Mouse (Mus musculus) gastrocnemius, postnatal 4 days (tissue): Measurements from ENCODE around the gene E4f1. TPM values are rescaled to one million over a fixed set of nuclear protein-coding genes. Genes with fewer than 3 reads are reported as not detected.
A peak's percentile ranks its signal among the peaks of the same experiment; 100 is the strongest.
"Not testable (repeated sequence)": the region's sequence is repeated elsewhere in the genome, so short reads cannot be mapped to it uniquely, and the experiment has no call there.

ENCODE experiments used
- DNase-seq, 2 experiments: peaks; one replicate each; pipeline ENCODE4 v3.0.0; 2021 to 2022; ENCODE audit warnings: low spot score in 2 of 2, mixed read lengths in 2 of 2
- total RNA-seq, 2 experiments: library from RNA; stranded (reverse); gene quantifications; 2 replicates each; pipeline ENCODE4 v1.2.3; 2021

E4f1 gene
- total RNA-seq, 2 experiments from 2014 or later, result 18.0 to 20.7 TPM

DNA sequence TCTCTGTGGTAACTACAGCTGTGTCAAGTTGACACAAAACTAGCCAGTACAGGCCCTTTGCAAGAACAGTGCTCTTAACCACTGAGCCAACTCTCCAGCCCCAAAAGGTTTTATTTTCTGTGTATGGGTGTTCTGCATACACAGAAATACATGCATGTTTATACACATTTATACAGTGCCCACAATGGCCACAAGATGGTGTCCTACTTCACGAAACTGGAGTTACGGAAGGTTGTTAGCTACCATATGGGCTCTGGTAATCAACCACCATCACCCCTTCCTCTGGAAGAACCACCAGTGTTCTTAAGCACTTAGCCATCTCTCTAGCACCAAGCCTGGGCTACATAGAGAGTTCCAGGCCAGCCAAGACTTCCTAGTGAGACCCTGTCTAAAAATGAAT is 8.5 kb downstream of the E4f1 start:
- no peak for DNase-seq

DNA sequence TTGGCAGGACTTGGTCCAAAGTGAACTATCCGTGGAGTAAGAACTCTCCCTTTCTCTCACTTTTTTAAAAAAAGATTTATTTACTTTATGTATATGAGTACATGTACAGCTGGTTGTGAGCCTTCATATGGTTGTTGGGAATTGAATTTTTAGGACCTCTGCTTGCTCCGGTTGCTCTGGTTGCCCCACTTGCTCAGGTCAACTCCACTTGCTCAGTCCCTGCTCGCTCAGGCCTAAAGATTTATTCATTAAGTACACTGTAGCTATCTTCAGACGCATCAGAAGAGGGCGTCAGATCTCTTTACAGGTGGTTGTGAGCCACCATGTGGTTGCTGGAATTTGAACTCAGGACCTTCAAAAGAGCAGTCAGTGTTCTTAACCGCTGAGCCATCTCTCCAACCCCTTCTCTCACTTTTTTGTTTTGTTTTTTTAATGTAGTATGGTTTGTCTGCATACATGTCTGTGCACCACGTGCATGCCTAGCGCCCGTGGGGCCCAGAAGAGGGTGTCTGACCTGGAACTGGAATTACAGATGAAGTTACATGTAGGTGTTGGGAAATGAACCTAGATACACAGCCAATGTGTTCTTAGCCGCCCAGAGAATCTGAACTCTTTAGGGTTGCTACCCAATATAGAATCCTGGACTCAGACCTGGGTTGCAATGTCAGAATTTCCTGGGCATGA is 14.4 kb downstream of the E4f1 start:
- DNase-seq, result not testable (repeated sequence)

DNA sequence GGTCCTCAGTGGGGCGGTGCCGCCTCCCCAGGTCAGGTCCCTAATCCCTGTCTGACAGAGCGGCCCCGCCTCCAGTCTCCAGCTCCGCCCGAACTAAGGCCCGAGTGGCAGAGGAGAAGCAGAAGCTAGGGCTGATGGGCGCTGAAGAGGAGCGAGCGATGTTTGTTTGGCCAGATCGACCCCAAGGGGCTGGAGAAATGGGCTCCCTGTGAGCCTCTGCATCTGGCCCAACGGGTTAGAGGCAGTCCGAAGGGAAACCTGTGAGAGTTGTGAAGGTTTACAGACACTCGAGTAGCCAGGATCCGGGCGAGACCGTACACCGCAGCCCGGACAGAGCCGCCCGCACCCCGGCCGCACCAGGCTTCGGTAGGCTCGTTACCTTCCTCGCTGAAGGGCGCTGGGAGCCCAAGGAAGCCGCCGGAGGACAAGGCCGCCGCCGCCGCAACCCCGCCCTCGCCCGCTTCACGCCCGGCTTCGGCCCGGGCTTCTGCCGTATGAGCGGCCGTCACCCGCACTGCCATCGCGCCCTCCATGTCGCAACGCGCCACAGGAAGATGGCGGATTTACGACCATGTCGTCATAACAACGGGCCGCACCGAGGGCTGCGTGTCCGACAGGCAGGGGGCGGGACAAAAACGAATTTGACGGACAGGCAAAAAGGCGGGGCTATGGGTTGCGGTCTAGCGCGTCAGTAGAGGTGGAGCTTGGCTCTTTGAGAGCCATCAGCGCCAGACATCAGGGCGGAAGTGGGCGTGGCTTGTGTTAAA is 15.2 kb downstream of the E4f1 start:
- DNase-seq, result peak; percentile 95 to 99

DNA sequence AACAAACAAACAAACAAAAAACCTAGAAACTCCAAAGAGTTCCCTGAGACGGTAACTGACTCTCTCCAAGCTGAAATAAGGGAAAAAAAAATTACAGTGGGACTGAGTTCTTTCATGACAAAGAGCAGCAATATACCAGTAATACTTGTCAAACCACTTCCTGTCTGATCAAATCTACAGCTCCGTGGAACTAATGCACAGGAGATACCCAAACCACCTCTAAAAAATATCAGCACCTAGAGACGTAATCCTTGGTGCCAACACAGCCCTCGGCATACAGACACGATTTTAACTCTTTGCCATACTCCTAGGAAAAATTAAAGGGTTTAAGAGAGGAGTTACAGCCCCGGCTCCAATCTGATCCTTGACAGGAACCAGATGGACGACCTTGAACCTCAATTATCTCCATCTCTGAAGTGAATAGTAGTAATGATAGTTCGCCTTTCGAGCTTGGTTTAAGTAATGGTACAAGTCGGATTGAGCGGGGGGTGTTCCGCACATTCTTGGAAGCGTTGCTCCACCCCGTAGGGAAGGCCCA is 15.8 kb downstream of the E4f1 start:
- no peak for DNase-seq

DNA sequence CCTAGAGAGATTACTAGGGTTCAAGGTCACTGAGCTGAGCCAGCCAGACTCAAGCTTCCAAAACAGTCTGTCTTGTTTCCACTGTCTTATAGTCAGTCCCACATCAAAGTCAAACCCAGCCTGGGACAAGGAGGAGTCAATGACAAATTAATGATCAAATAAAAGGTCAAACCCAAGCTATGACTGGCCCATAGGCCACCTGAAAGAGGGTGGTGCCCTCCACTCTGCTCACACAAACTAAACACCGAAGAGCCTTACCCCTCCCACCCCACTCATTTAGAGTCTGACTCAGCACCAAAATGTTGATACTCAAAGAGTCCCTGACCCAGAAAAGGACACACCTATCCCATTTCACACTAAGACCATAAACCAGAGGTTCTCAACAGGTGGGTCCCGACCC is 16.7 kb downstream of the E4f1 start:
- DNase-seq, result no peak

DNA sequence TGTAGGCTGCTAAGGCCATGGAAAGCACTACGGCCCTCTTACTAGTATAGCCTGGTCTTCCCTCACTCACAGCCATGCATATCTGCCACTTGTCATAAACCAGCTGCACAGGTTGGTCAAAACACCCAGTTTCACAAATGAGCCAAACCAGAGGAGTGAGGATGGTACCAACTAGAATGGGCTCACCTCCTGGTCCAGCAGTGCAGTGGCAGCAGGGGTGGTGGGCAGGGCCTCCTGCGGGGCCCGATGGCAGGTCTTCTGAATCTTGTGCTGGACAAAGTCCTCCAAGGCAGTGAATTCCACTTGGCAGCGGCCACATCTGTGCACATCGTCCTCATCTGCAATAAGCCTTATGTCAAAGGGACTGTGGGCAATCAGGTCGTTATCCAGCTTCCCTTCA is 18.9 kb downstream of the E4f1 start:
- no peak for DNase-seq

DNA sequence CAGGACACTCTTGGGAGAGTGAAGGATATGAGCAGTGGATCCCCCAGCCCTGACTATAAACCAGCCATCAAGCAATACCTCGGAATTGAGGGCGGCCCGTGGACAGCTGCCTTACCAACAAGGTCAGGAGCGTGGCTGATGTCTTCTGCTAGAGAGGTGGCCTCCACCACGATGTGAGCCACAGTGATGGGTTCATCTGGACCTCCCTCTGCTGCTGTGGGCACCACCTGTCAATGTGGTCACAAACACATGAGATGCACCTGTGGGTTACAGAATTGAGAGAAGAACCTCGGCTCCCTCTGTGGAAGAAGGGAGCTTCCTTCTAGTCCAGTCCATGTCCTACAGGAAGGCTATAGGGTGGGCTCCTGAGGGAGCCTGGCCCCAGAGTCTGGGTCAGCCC is 20.6 kb downstream of the E4f1 start:
- no peak for DNase-seq

DNA sequence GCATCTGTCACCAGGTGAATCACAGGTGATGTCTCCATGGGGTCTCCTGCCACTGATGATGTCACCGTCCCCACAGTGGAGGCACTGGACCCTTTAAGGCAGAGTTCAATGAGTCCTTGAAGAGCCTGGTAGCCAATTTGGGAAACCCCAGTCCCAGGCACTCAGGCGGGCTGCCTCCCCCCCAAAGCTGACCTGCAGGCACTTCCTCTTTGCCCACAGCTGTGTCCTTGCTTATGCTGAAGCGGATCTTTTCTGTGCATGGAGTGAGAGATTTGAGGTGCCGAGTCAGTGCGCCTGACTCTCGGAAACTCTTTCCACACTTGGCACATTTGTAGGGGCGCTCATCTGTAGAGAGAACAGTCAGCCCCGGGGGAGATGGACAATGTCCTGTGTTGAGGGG is 23.5 kb downstream of the E4f1 start:
- no peak for DNase-seq

DNA sequence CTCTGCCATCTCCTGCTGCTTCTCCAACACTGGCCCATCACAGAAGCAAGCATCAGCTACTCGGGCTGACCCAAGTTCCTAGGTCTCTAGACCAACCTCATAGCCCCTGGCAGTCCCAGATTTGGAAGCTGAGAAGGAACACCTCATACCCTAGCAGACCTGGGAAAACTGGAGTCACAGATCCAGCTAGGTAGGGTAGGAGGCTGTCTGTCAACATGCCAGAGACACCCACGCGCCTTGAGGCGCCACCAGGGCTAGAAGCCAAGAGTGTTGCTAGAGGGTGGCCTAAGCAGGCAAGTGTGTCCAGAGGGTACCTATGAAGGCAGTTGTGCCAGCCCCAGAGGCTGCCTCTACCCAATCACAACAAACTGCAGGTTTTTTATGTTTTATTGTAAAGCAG is 26.7 kb downstream of the E4f1 start:
- no peak for DNase-seq

DNA sequence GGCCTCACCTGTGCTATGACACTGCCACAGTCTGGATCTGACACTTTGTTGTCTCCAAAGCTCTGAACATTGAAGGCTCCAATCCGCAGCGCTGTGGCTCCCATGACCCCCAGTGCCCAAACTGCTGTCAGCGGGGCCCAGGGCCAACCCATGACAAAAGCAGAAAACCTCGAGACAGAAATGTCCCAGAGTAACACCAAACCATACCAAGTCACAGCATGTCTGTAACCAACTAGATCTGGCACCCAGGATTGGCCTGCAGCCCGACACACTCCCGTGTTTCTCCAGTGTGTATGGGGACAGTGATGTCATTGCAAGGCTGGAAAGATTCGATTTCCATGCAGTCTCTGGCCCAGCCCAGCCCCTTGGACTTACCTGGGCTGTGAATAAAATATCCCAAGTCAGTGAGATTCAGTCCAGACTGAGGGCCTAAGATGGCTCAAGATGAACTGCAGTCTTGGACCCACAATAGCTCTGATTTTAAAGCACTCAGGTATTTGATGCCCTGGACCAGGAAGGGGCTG is 27.4 kb downstream of the E4f1 start, which contains the start of gene Dnase1l2:
Dnase1l2 (minus strand) TSS at position 474 of the 524 bp plus-strand sequence.
- no peak for DNase-seq

DNA sequence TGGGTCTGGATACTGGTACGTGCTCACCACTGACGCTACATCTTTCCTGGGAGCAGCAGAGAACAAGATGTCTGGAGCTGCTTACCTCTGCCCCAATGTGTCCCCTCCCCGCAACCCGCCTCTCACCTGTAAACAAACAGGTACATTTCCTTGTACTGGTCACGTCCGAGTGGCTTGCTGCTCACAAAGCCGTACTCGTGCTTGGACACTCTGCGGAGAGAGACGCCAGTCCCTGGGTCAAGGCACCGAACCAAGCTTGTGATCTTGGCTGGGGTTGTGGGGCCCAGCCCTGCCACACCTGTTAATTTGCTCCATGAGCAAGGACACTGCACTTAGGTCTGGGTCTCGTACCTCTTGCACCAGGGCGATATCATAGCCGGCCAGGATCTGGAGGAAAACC is 28.0 kb downstream of the E4f1 start:
- no peak for DNase-seq

DNA sequence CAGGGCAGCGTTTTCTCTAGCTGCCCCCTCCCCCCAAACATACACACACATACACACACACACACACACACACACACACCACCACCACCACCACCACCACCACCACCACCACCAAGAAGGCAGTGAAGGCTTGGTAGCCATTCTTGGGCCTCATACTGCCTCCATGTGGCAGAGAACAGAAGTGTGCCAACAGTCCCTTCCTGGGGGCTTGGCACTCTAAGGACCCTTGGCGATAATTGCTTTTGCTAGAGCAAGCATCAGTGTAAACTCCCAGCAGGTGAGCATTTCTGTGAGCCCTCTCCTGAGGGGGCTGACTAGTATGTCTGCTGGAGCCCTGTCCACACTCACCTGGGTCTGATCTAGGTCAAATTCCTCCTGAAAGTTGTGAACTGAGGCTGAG is 29.0 kb downstream of the E4f1 start:
- DNase-seq, result no peak

DNA sequence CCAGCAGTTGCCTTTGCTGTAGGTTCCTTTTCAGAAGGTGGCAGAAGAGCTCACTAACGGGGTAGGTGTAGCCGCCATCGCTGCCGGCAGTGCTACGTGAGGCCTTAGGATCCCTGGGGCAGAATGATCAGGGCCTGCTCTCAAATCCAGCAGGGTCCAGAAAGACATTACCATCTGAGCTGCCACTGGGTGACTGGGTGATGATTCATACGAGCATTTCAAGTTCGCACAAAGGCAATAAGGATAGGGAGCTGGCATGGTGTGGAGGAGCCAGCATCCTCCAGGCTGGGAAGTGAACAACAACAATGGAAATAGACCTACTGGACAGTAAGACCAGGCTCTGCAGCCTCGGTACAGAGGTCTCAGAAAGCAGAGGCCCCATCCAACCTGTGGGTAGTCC is 29.7 kb downstream of the E4f1 start:
- no peak for DNase-seq

DNA sequence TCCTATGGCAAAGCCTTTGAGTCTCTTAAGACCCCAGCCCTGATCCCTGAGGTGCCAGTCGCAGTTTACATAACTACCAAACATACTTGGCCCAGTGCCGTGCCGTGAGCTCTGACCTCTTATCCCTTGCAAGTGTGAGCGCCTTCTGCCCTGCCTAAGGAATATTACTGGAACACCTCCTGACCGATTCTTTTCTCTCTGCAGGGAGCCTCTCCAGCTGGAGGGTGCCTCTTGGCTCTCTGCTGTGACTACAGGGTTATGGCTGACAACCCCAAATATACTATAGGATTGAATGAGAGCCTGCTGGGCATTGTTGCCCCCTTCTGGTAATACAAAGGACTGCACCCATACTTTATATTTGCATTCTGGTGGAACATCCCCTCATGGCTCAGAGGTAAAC is 33.1 kb downstream of the E4f1 start:
- no peak for DNase-seq

DNA sequence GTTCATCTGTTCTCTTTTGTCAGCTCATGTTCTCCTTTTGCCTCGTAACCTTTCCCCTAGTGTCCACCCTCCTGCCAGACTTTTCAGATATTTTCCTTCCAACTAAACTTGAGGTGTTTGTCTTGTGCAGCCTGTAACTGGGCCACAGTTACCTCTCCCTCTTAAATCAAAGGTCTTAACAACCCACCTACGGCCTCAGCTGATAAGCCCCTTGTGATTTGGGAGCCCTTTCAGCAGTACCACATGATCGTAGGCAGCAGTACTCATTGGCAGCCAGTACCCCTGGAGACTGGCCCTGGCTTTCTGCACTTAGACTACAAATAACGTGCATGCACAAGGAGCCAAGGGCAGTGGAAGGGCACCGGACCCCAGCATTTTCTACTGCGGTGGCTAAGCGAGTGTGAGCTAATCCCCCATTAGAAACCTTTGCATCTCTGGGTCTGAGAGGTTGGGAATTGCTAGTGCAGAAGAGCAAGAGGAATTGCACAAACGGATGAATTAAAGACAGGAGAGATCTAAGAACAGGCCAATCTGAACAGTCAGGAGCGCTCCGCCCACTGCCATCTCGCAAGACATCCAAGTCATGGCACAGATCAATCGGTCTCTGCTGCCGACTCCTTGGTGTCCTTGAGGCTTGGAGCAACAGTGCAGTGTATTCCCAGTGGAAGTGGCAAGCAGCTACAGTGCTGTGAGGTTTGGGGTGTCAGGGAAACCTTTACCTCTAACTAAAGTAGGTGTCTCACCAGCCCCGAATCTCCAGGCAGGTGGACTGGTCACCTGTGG is 40.7 kb downstream of the E4f1 start:
- no peak for DNase-seq

DNA sequence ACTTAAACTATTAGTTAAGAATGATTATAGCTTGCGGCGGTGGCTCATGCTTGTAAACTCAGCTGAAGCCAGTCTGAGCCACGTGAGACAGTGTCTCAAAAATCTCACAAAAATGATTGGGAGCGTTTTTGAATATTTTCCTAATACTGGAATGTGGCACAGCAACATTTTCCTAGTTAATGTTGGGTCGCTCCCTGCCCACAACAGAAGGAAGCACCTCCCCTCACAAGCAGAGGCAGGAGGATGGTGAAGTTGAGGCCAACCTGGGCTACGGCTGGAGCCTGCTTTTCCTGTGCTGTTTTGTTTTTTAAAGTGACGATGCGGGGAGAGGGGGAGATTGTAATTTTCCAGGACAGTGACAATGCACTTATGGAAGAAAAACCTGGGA is 42.9 kb downstream of the E4f1 start:
- DNase-seq, result no peak

DNA sequence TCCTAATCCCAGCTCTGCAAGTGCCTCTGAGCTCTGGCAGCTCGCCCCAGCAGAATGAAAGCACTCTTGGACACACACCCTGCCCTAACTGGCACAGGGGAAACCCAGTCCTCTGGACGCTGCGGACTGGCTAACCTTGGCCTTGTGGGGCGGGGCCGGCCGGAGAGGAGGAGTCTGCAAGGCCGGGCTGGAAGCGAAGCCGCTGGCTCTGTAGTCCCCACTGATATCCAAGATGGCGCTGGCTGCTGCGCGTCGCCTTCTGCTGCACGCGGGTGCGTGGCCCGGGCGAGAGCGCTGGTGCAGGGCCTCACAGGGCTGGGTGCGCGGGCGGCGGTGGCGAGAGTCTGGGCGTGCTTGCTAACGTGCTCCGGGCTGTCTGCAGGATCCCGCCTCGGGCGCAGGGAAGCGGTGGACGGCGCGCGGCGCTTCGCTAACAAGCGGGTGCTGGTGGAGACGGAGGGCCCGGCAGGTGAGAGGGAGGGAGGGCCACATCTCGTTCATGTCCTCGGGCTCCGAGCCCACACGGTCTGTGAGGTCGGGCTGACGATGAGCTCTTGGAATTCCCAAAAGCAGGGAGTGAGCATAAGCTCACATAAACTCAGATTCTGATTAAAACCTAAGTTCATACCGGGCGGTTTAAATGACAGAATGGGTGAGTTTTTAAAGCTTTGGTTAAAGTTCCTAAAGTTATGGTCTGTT is 43.5 kb downstream of the E4f1 start, which contains the start of gene Eci1:
Eci1 (plus strand) TSS at position 171 of the 699 bp plus-strand sequence.
- peak; percentile 87 to 94 for DNase-seq

DNA sequence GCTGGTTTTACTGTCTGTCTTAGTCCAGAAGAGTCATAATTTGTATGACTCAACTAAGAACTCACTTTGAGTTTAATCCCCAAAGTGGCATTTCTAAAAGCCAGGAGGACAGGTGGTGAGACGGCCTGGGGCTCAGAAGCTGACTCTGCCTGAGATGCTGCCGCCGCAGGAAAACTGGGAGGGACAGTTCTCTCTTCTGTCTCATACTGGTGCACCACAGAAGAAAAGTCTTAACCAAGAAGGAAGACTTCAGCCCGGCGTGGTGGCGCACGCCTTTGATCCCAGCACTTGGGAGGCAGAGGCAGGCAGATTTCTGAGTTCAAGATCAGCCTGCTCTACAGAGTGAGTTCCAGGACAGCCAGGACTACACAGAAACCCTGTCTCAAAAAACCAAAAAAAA is 44.2 kb downstream of the E4f1 start:
- no peak for DNase-seq

DNA sequence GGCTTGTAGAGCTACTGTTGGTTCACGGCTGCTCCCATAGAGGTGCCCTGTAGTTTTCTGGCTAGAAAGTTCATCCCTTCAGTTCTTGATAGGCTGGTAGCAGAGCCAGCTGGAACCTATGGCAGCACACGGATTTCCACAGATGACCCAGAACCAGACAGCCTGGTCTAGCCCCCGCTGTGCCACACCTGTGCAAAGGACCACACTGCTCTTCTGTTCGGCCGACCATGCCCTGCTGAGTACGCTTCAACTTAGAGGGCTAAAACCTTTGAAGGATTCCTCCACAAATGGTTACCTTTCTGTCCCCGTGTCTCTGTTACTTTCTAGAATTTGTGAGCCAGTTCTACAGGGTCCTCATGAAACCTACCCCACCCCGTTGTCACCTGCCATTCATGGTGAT is 44.8 kb downstream of the E4f1 start:
- DNase-seq, result not testable (repeated sequence)

DNA sequence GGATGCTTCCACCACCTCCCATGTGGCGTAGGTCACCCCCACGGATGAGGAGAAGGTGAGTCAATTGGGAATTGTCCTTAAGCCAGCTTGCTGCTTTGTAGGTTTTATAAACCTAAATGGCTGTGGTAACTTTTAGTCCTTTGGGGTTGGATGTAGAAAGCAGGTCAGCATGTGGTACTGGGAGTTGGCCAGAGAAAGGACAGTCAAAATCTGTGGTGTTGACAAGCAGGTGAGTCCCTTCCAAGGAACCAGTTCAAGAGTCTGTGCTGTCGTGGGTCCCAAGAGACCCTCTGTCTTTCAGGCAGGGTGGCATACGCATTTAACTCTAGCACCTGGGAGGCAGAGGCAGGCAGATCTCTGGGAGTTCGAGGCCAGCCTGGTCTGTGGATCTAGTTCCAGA is 45.6 kb downstream of the E4f1 start:
- DNase-seq, result no peak

DNA sequence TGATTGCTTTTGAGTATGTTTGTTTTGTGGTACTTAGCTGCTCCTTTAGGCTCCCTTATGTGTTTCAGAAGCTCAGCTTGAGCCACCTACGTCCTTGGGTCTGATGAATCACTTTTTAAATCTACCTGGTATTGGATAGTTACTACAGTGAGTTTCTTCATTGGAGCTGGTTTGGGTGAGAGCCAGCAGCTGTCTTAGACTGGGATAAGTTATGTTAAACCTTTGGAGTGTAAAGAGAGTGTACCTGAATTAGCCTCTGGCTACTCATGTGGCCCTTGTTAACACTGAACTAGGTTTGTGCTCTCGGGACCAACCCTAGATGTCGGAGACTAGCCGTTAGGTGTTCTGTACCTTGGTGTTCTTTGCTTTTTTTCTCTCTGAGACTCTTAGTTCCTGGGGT is 47.0 kb downstream of the E4f1 start:
- DNase-seq, result no peak
